Mouse (Mus musculus) thymus, postnatal 10 days (tissue): ENCODE data around the gene Mapk13.
A peak's percentile ranks its signal among the peaks of the same experiment; 100 is the strongest.

Experiments
- DNase-seq, 2 experiments: peaks; one replicate each; pipeline ENCODE4 v3.0.0; 2021; ENCODE audit warnings: low spot score in 2 of 2

The Mapk13 gene

GRCm38 (mm10) chr17:28775161-28775560 is 6.1 kb downstream of the Mapk13 start:
- no peak for DNase-seq

DNA sequence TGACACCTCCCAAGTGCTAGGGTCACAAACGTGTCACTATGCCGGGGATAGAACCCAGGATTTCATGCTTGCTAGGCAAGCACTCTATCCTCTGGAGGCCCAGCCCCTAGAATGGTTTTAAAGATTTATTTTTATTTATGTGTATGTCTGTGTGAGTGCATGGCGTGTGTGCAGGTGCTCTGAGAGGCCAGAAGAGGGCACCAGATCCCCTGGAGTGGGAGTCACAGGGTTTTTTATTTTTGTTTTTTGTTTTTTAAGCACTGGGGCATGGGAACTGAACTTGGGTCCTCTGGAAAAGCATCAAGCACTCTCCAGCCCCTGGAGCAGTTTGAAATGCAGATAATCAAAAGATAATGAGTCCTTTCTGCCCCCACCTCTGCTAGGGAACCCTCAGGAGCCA is 7.7 kb downstream of the Mapk13 start:
- no peak for DNase-seq

- no peak for DNase-seq
Observed at GRCm38 (mm10) chr17:28777231-28778005, 8.3 kb downstream of the Mapk13 start.

GRCm38 (mm10) chr17:28779735-28780134 is 10.6 kb downstream of the Mapk13 start:
- DNase-seq, result no peak

GRCm38 (mm10) chr17:28780836-28781235 is 11.7 kb downstream of the Mapk13 start:
- DNase-seq, result no peak

DNA sequence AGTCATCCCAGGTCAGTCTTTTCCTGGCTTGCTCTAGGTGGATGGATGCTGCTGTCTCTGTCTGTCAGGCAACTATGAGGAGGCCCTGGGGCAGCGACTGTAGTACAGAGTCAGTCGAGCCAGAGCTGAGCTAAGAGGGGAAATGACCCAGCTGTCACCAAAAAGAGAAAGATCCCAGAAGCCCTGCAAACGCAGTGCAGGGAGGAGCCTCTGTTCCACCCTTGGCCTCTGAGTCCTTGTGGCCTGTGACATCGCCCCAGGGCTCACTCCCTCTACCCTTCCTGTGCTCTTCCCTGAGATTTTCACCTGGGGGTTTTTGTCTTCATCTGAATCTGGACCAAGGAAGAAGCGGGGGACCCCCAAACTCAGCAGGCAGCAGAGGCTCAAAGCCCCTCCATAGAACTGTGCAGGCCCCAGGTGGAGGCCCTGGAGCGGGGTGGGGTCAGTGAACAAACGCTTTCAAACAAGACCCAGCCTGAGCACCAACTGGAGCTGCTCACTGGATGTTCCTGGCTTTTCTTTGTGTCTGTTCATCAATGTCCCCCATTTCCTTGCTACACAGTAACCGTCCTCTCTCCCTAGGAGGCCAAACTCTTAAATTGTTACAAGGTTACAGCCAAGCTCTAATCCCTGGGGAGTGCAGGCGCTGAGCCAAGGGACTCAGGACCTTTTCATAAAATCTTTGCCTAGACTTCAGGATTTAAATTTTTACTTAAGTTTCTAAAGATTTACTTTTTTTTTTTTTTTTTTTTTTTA is 12.4 kb downstream of the Mapk13 start:
- DNase-seq, result no peak

- no peak for DNase-seq
Observed at GRCm38 (mm10) chr17:28785036-28785435, 15.9 kb downstream of the Mapk13 start.

- DNase-seq, result no peak
Observed at GRCm38 (mm10) chr17:28787507-28787906, 18.4 kb downstream of the Mapk13 start.

DNA sequence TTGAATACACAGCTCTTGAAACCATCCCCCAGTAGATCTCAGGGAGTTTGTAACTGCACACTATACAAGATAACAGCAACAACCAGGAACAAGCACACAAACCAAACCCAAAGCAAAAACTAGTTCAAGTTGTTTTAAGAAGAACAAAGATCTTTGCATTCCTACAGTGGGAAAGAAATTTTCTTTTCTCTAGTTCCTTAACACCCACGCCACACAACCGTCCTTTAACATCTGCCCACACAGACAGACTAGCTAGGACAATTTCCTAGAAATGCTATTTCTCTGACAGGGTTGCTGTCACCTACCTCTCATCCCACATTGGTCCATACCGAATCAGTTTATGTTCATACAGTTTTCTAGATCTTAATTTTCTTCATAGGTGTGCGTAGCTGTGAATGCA is 27.9 kb downstream of the Mapk13 start:
- DNase-seq, result no peak

DNA sequence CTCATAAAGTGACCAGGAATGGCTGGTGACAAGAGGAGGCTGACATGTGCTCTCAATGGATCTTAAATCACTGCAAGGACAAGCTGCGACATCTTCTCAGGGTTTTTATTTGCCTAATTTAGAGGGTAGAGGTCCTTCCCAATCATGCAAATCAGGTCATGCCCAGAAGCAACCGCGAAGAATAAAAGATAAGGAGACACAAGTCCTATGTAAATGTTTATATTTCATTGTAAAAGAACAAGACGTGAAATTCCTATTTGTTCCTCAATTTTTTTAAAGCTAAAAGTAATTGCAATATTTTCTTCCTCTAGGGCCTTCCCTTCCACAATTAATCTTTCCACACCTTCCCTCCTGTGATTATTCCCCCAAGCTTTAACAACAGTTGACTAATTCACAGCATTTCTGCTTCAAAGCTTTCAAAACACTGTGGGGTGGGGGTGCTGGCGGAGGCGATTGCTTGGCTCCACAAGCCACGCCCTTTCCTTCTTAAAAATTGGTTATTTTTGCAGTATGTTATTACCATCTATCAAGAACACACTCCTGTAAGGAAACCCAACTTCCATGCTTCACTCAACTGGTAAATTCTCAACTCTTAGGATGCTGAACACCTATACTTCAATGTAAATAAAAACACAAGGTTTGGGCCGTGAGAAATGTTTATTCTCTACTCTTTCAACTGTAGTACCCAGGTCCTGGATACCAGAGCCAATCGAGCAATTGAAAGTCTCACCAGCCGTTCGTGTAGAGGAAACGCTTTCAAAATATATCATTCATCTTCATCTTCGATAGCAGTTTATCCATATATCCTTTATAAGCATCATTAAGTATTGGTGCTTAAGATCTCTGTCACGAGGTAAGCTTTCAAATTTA is 30.4 kb downstream of the Mapk13 start:
- no peak for DNase-seq

DNA sequence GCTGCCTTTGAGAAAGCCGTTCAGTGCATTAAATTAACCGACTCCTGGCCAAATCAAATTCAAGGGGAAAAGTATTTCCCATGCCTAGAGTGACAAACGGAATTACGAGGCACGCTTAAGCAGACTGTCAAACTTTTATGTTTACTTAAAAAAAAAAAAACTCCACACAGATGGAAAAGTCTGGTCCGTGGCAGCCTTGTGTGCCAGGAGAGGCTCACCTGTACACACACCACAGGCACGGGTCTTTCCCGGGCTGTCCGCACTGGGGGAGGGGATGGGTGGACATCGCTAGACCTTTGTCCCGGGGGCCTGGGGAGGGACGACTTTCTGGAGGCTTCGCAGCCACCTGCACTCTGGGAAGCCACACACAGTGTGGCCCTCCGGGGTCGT is 31.2 kb downstream of the Mapk13 start:
- DNase-seq, result no peak

GRCm38 (mm10) chr17:28800671-28801412 is 31.7 kb downstream of the Mapk13 start, which contains the start of gene Brpf3:
Brpf3 (plus strand) TSS chr17:28801090.
- DNase-seq, result peak; percentile 76 to 83

DNA sequence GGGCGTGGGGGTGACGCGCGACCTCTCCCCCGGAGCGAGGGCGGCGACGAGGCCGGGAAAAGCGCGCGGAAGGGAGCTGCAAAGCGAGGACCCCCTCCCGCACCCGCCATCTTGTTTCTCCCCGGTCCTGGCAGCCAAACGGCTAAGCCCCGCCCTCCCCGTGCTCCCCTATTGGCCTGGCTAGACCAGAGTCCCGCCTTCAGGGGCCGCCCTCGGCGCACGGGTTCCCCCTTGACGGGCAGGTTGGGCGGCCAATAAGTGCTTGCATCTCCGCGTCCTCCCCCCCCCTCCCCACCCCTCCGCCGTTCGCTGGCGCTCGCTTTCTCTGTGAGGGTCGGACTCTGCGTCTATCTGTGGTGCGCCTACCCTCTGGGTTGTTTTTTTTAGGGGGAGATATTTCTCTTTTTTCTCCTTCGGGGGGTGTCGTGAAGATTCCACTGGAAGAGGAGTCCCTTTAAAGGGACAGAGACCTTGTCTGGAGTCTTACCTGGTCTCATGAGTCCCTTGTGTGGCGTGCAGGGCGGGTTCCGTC is 32.4 kb downstream of the Mapk13 start:
- DNase-seq, result peak; percentile 100

DNA sequence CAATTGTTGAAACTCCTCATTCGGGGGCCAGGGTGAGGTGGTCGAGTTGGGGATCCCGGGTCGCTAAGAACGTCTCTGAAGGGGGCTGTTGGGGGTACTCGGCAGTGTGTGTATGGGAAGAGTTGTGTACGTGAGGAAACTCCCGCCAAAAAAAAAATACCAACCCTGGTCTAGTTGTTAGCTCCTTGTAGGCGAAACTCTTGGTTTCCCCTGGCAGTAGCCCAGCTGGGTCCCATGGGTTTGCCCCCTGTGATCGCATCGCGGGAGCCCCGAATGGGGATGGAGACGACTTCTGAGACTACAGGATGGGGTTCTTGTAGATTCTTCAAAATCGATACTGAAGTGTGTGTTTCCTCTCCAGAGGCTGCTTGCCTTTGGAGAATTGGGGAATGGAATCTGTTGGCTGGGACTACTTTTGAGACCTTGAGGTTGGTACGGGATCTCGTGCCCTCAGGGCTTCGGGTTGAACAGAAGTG is 32.9 kb downstream of the Mapk13 start:
- peak in 1 of 2 experiments; percentile 21 for DNase-seq

DNA sequence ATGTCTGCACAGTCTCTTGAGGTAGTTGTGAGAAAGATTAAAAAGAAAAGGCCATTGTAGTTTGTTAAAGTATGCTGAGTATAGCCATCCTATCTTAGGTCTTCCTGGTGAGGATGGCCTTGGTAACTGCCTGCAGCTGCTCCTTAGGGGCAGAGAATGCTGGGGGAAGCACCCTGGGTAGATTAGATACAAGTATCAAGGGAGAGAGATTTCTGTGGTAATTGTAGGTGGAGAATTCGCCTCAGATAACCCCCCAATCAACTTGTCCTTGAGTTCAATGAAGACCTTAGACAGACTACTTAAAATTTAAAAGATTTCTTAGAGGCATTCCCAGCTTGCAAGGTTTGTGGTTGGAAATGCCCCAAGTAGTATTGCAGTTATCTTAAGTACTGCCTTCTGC is 34.2 kb downstream of the Mapk13 start:
- DNase-seq, result no peak

DNA sequence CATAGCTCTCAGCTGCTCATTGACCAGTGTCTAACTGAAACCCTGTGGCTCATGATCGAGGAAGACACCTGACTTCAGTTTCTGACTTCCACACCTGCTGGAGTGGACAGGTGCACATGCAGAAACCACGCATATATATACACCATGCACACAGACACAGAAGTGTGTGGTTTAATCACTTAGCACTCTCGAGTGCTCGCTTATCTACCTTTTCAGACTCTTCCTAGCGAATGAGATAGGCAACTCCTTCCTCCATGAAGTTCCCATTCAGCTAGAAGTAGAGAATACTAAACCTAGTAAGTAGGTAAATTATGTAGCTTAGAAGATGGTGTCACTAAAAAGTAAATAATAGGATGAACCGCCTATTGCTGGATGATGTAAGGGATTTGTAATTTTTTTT is 35.9 kb downstream of the Mapk13 start:
- DNase-seq, result no peak

DNA sequence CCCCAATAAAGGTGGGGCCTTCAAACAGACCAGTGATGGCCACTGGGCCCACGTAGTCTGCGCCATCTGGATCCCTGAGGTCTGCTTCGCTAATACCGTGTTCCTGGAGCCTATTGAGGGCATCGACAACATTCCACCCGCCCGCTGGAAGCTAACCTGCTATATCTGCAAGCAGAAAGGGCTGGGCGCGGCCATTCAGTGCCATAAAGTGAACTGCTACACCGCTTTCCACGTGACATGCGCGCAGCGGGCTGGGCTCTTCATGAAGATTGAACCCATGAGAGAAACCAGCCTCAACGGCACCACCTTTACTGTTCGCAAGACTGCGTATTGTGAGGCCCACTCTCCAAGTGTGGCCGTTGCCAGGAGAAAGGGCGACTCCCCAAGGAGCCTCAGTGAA is 37.7 kb downstream of the Mapk13 start:
- no peak for DNase-seq

DNA sequence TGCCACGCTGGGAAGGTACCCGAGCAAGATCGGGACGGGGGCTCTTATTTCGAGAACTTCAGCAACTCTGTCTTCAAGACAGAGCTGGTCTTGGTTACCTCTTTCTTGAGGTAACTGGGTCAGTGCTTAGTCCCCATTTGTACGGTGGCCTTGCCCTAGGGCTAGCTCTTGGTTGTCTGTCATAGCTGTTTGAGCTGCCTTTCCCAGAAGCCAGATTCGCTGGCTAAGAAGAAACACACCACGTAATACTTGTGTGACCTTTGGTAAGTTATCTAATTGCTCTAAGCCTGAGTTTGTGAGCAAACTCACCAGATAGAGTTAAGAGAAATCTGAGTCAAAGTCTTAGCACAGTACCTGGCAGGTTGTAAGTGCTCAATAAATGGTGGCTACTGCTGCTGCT is 39.6 kb downstream of the Mapk13 start:
- DNase-seq, result no peak

DNA sequence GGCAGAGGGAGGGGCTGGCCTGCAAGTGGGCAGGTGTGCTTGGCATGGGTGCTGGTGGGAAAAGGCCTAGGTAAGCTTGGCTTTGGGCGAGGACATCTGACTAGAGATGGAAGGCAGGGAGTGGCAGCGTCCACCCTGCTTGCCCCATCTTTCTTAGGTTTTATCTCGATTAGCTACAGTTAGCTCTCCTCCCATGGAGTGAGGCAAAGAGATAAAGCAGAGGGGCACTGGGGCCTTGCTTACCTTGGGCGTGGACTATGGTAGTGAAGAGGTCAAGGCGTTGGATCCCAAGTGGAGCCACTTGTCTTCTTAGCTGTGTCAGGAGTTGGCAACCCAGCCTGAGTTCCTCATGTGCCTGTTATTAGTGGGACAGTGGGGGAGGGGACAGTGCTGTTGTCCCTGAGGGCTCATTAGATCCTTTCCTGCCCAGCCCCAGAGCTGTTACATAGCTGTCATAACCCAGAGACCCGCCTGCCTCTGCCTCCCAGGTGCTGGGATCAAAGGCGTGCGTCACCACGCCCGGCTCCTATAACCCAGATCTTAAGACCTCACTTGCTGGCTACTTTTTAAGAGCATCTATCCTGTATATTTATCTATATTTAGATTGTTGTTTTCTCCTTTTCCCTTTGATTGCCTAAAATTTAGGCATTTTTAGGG is 40.2 kb downstream of the Mapk13 start:
- DNase-seq, result no peak

GRCm38 (mm10) chr17:28812345-28812744 is 43.2 kb downstream of the Mapk13 start:
- no peak for DNase-seq
